Mouse (Mus musculus) forebrain, embryonic 14.5 days (tissue): ENCODE measurements around the gene Abhd8. TPM values are rescaled to one million over a fixed set of nuclear protein-coding genes. Genes with fewer than 3 reads are reported as not detected.

ENCODE experiments used
- ATAC-seq: fragments of 200-750 bp; cut with Nextera tagmentation; 2 replicates; pipeline ENCODE4 v1.8.0; 2017; ENCODE audit warnings: mild to moderate bottlenecking, moderate library complexity
- DNase-seq: peaks from one replicate; pipeline ENCODE4 v3.0.0-alpha.2; 2015; ENCODE audit warnings: low spot score
- H3K27ac ChIP-seq: fragments of 300-500 bp; sonication (generic); 2 replicates; pipeline ENCODE4 v1.5.1; 2014; ENCODE audit warnings: low read depth, mild to moderate bottlenecking, control low read depth, low read length, moderate library complexity
- H3K27me3 ChIP-seq: fragments of 300-500 bp; sonication (generic); replicated peaks from 2 replicates; pipeline ENCODE4 v1.6.1; 2014; ENCODE audit warnings: low read length, control low read depth, mixed read lengths; ENCODE audit not compliant: control insufficient read depth, insufficient read depth
- H3K36me3 ChIP-seq: fragments of 300-500 bp; sonication (generic); 2 replicates; pipeline ENCODE4 v1.6.1; 2014; ENCODE audit warnings: low read length, control low read depth; ENCODE audit not compliant: control insufficient read depth, insufficient read depth
- H3K4me1 ChIP-seq: fragments of 300-500 bp; sonication (generic); 2 replicates; pipeline ENCODE4 v1.6.1; 2014; ENCODE audit warnings: antibody characterized with exemption, low read length, control low read depth; ENCODE audit not compliant: control insufficient read depth, insufficient read depth
- H3K4me2 ChIP-seq: fragments of 300-500 bp; sonication (generic); 2 replicates; pipeline ENCODE4 v1.6.1; 2014; ENCODE audit warnings: mild to moderate bottlenecking, control low read depth, low read length
- H3K4me3 ChIP-seq: fragments of 300-500 bp; sonication (generic); 2 replicates; pipeline ENCODE4 v1.5.1; 2014; ENCODE audit warnings: low read depth, low read length, control low read depth
- H3K9ac ChIP-seq: fragments of 300-500 bp; sonication (generic); 2 replicates; pipeline ENCODE4 v1.6.1; 2014; ENCODE audit warnings: mild to moderate bottlenecking, low read length, control low read depth, moderate library complexity
- H3K9me3 ChIP-seq: fragments of 300-500 bp; sonication (generic); replicated peaks from 2 replicates; pipeline ENCODE4 v1.6.1; 2016; ENCODE audit warnings: low read length, control low read depth, mixed read lengths; ENCODE audit not compliant: control insufficient read depth
- WGBS: fragments of 180-500 bp; shearing (Covaris S2); extraction: QIAGEN DNeasy Blood & Tissue Kit; methylation state at CpG from one replicate; pipeline ENCODE4 v1.1.7; 2014; 5-methylcytosine and 5-hydroxymethylcytosine counted together
- polyA plus RNA-seq: library from polyadenylated mRNA; unstranded; fragments of >200 nt; fragmentation: Nextera tagmentation; extraction: Ambion mirVana; gene quantifications from 2 replicates; pipeline ENCODE4 v1.2.1, GENCODE M21; 2014

Gene Abhd8
- polyA plus RNA-seq, 1 experiment from 2014 or later: 75.7 TPM

- 88% methylated on average over 25 of the region's 25 CpGs for WGBS
Measured at GRCm38 (mm10) chr8:71474785-71475701, 11.6 kb upstream of the Abhd8 start.

GRCm38 (mm10) chr8:71474344-71474743, 10.9 kb upstream of the Abhd8 start:
- DNase-seq (no peak), ATAC-seq (no peak)
- no peaks in the 10 kb centered on the region for H3K27me3 ChIP-seq
- no peak overlapping the region for H3K4me3 ChIP-seq
- no peak overlapping the region for H3K27ac ChIP-seq
- H3K36me3 ChIP-seq: peaks cover 67% of the 10 kb centered on the region
- H3K4me2 ChIP-seq: no peak overlapping the region
- WGBS: 94% methylated on average over 18 of the region's 18 CpGs
- peaks cover 15% of the 10 kb centered on the region for H3K4me1 ChIP-seq
- H3K9ac ChIP-seq: no peak overlapping the region
- no peaks in the 10 kb centered on the region for H3K9me3 ChIP-seq

More at GRCm38 (mm10) chr8:71474785-71475701, 11.6 kb upstream of the Abhd8 start:
- peaks cover 74% of the 10 kb centered on the region for H3K36me3 ChIP-seq
- H3K4me3 ChIP-seq: no peak overlapping the region
- ATAC-seq: no peak
- H3K4me2 ChIP-seq: no peak overlapping the region
- H3K27ac ChIP-seq: no peak overlapping the region
- no peak overlapping the region; the same call in 1 of the 2 replicates for H3K9ac ChIP-seq
- H3K9me3 ChIP-seq: no peaks in the 10 kb centered on the region
- H3K27me3 ChIP-seq: no peaks in the 10 kb centered on the region
- no peak for DNase-seq
- peaks cover 11% of the 10 kb centered on the region for H3K4me1 ChIP-seq

GRCm38 (mm10) chr8:71472601-71473386, 9.3 kb upstream of the Abhd8 start:
- DNase-seq: no peak
- H3K36me3 ChIP-seq: peaks cover 55% of the 10 kb centered on the region

GRCm38 (mm10) chr8:71471861-71472260, 8.4 kb upstream of the Abhd8 start:
- no peak overlapping the region for H3K27ac ChIP-seq
- H3K9me3 ChIP-seq: no peaks in the 10 kb centered on the region
- ATAC-seq (no peak), DNase-seq (no peak)
- H3K36me3 ChIP-seq: peaks cover 51% of the 10 kb centered on the region
- no peak overlapping the region for H3K9ac ChIP-seq
- H3K27me3 ChIP-seq: no peaks in the 10 kb centered on the region
- WGBS: 94% methylated on average over 17 of the region's 17 CpGs
- no peak overlapping the region for H3K4me2 ChIP-seq
- no peak overlapping the region for H3K4me3 ChIP-seq
- peaks cover 10% of the 10 kb centered on the region for H3K4me1 ChIP-seq

More at GRCm38 (mm10) chr8:71472601-71473386, 9.3 kb upstream of the Abhd8 start:
- Histone ChIP-seq H3K4me1 (peaks cover 15% of the 10 kb centered on the region), H3K9me3 (no peaks in the 10 kb centered on the region), H3K4me2 (no peak overlapping the region), H3K4me3 (no peak overlapping the region), H3K9ac (no peak overlapping the region), H3K27ac (no peak overlapping the region), H3K27me3 (no peaks in the 10 kb centered on the region)
- no peak for ATAC-seq
- WGBS: 90% methylated on average over 8 of the region's 8 CpGs

- WGBS: 72% methylated on average over 5 of the region's 5 CpGs
- no peak overlapping the region for H3K4me3 ChIP-seq
- H3K9ac ChIP-seq: no peak overlapping the region
Measured at GRCm38 (mm10) chr8:71470913-71471255, 7.4 kb upstream of the Abhd8 start.

GRCm38 (mm10) chr8:71470146-71470912, 6.9 kb upstream of the Abhd8 start:
- Histone ChIP-seq H3K36me3 (peaks cover 47% of the 10 kb centered on the region), H3K4me1 (peaks cover 13% of the 10 kb centered on the region), H3K4me2 (peak overlapping the region; percentile 92), H3K27ac (no peak overlapping the region), H3K9me3 (no peaks in the 10 kb centered on the region), H3K4me3 (peak overlapping the region; percentile 74), H3K27me3 (no peaks in the 10 kb centered on the region), H3K9ac (peak overlapping the region; percentile 77)
- 84% methylated on average over 3 of the region's 3 CpGs for WGBS
- ATAC-seq: no peak
- DNase-seq: no peak

More at GRCm38 (mm10) chr8:71470913-71471255, 7.4 kb upstream of the Abhd8 start:
- no peaks in the 10 kb centered on the region for H3K9me3 ChIP-seq
- H3K27ac ChIP-seq: no peak overlapping the region
- H3K27me3 ChIP-seq: no peaks in the 10 kb centered on the region
- H3K4me2 ChIP-seq: no peak overlapping the region
- peaks cover 10% of the 10 kb centered on the region for H3K4me1 ChIP-seq
- peaks cover 51% of the 10 kb centered on the region for H3K36me3 ChIP-seq
- ATAC-seq (no peak), DNase-seq (no peak)

GRCm38 (mm10) chr8:71469411-71469810, 6.0 kb upstream of the Abhd8 start:
- Histone ChIP-seq H3K27me3 (no peaks in the 10 kb centered on the region), H3K4me1 (peaks cover 13% of the 10 kb centered on the region), H3K9me3 (no peaks in the 10 kb centered on the region), H3K27ac (peak overlapping the region; percentile 80; the same call in 1 of the 2 replicates), H3K9ac (peak overlapping the region; percentile 77), H3K36me3 (peaks cover 38% of the 10 kb centered on the region), H3K4me2 (peak overlapping the region; percentile 92), H3K4me3 (peak overlapping the region; percentile 74)
- DNase-seq (peak; percentile 86), ATAC-seq (peak; percentile 50)
- under 1% methylated on average over 24 of the region's 24 CpGs for WGBS

GRCm38 (mm10) chr8:71468916-71469315, 5.5 kb upstream of the Abhd8 start, which contains the start of gene Dda1:
TSS of gene Dda1 (plus strand) at chr8:71469199.
- peak; percentile 100 for DNase-seq
- H3K4me3 ChIP-seq: peak within 1 kb of the TSS; percentile 74
- peak within 1 kb of the TSS; percentile 80; the same call in 1 of the 2 replicates for H3K27ac ChIP-seq
- H3K9ac ChIP-seq: peak within 1 kb of the TSS; percentile 77
- H3K4me1 ChIP-seq: peaks cover 16% of the 10 kb centered on the region
- peaks cover 33% of the 10 kb centered on the region for H3K36me3 ChIP-seq
- H3K4me2 ChIP-seq: peak within 1 kb of the TSS; percentile 92
- ATAC-seq: peak; percentile 91
- H3K9me3 ChIP-seq: no peaks in the 10 kb centered on the region
- WGBS: 0% methylated on average over 52 of the region's 52 CpGs
- no peaks in the 10 kb centered on the region for H3K27me3 ChIP-seq
